16 mouse cellular contexts compared by ENCODE assay signal in genomic region chr5:20681660-20682059, GRCm38 (mm10).
DNase-seq lines count a peak whose midpoint lies in the region; ATAC-seq and TF ChIP-seq lines count a peak whose summit lies in the region.
"Had no signal": no experiment of that assay in that cellular context is flagged by ENCODE, and none has a peak within 500 bp of the region (broad histone marks: within the 10 kb centered on the region; RNA-seq: fewer than 3 reads in every experiment).

No protein-coding gene starts in this region.

- no peaks in the 10 kb centered on the region for H3K36me3 ChIP-seq in midbrain, embryonic 12.5 days
- H3K36me3 ChIP-seq in midbrain, embryonic 15.5 days (replicated peaks), result no peaks in the 10 kb centered on the region
- no peaks in the 10 kb centered on the region for H3K36me3 ChIP-seq in hindbrain, embryonic 14.5 days (replicated peaks; ENCODE audit: control insufficient read depth, insufficient read depth)
- H3K36me3 ChIP-seq in neural tube, embryonic 15.5 days, result no peaks in the 10 kb centered on the region
- H3K36me3 ChIP-seq in stomach, postnatal 0 days (ENCODE audit: control insufficient read depth, insufficient read depth, low read length), result no peaks in the 10 kb centered on the region
- H3K36me3 ChIP-seq: midbrain, embryonic 10.5 days had no signal

- DNase-seq in heart, adult 11 months, result peak; percentile 83
- no peak for DNase-seq in heart, postnatal 10 days
- no peak for DNase-seq in hindbrain, embryonic 14.5 days (ENCODE audit: low spot score)
- DNase-seq in stomach, postnatal 0 days (ENCODE audit: low spot score), result no peak
- DNase-seq: cerebellum, adult 9-11 months; kidney, adult 11 months; kidney, postnatal 25 days; liver; right cerebral cortex, postnatal 14 days; thymus, postnatal 36 days had no signal

- TF ChIP-seq CTCF in stomach, postnatal 0 days (IDR thresholded peaks at IDR 0.05; ENCODE audit: low read depth), result no peak

- H3K27me3 ChIP-seq in midbrain, embryonic 12.5 days, result no peaks in the 10 kb centered on the region
- H3K27me3 ChIP-seq in midbrain, embryonic 15.5 days (replicated peaks), result no peaks in the 10 kb centered on the region
- H3K27me3 ChIP-seq in hindbrain, embryonic 14.5 days (ENCODE audit: control insufficient read depth, insufficient read depth, low read length), result no peaks in the 10 kb centered on the region
- H3K27me3 ChIP-seq in neural tube, embryonic 15.5 days (replicated peaks), result no peaks in the 10 kb centered on the region
- no peaks in the 10 kb centered on the region for H3K27me3 ChIP-seq in stomach, postnatal 0 days (ENCODE audit: control insufficient read depth, insufficient read depth, low read length)

- no peak for TF ChIP-seq EP300 in stomach, postnatal 0 days (optimal IDR thresholded peaks at IDR 0.05)

- no peak for ATAC-seq in midbrain, embryonic 12.5 days (ENCODE audit: low FRiP score, low read depth)
- no peak for ATAC-seq in midbrain, embryonic 15.5 days (replicated peaks)
- peak; percentile 12; the same call in 1 of the 2 replicates for ATAC-seq in hindbrain, embryonic 14.5 days (ENCODE audit: low FRiP score)
- no peak for ATAC-seq in neural tube, embryonic 15.5 days (ENCODE audit: low FRiP score)
- ATAC-seq in stomach, postnatal 0 days (ENCODE audit: low FRiP score, low TSS enrichment), result no peak

- H3K4me3 ChIP-seq in midbrain, embryonic 12.5 days, result no peak overlapping the region
- no peak overlapping the region for H3K4me3 ChIP-seq in midbrain, embryonic 15.5 days
- H3K4me3 ChIP-seq in hindbrain, embryonic 14.5 days (replicated peaks; ENCODE audit: low read length), result no peak overlapping the region
- no peak overlapping the region for H3K4me3 ChIP-seq in neural tube, embryonic 15.5 days (replicated peaks)
- no peak overlapping the region for H3K4me3 ChIP-seq in stomach, postnatal 0 days (ENCODE audit: low read depth, low read length)
- H3K4me3 ChIP-seq: midbrain, embryonic 10.5 days; myocyte had no signal

- no peak overlapping the region for H3K4me2 ChIP-seq in midbrain, embryonic 12.5 days (replicated peaks)
- H3K4me2 ChIP-seq in midbrain, embryonic 15.5 days, result no peak overlapping the region
- no peak overlapping the region for H3K4me2 ChIP-seq in hindbrain, embryonic 14.5 days (replicated peaks)
- no peak overlapping the region for H3K4me2 ChIP-seq in neural tube, embryonic 15.5 days
- H3K4me2 ChIP-seq in stomach, postnatal 0 days (replicated peaks; ENCODE audit: low read depth), result no peak overlapping the region

- H3K27ac ChIP-seq in midbrain, embryonic 12.5 days (replicated peaks), result 0 out of 2 replicates have a peak overlapping the region, but pooled peaks have one; percentile 3
- no peak overlapping the region for H3K27ac ChIP-seq in midbrain, embryonic 15.5 days
- no peak overlapping the region for H3K27ac ChIP-seq in hindbrain, embryonic 14.5 days
- peak overlapping the region; percentile 56 for H3K27ac ChIP-seq in neural tube, embryonic 15.5 days (replicated peaks)
- H3K27ac ChIP-seq in stomach, postnatal 0 days (replicated peaks), result no peak overlapping the region
- H3K27ac ChIP-seq: midbrain, embryonic 10.5 days had no signal

- intact Hi-C loops in heart, postnatal 10 days (cut with DNase I), result no loop called here

- H3K4me1 ChIP-seq in midbrain, embryonic 12.5 days, result peaks cover 13% of the 10 kb centered on the region
- H3K4me1 ChIP-seq in midbrain, embryonic 15.5 days, result peaks cover 5% of the 10 kb centered on the region; the same call in 1 of the 2 replicates
- peaks cover 5% of the 10 kb centered on the region; the same call in 1 of the 2 replicates for H3K4me1 ChIP-seq in hindbrain, embryonic 14.5 days (replicated peaks; ENCODE audit: control insufficient read depth, insufficient read depth, low read length)
- peaks cover 10% of the 10 kb centered on the region for H3K4me1 ChIP-seq in neural tube, embryonic 15.5 days
- no peaks in the 10 kb centered on the region for H3K4me1 ChIP-seq in stomach, postnatal 0 days (replicated peaks; ENCODE audit: control insufficient read depth, insufficient read depth)

- whole genome bisulfite sequencing in midbrain, embryonic 12.5 days, result 81% methylated on average over 10 of the region's 10 CpGs
- WGBS in midbrain, embryonic 15.5 days, result 61% methylated on average over 10 of the region's 10 CpGs
- WGBS in hindbrain, embryonic 14.5 days, result 45% methylated on average over 10 of the region's 10 CpGs
- WGBS in neural tube, embryonic 15.5 days, result 46% methylated on average over 10 of the region's 10 CpGs
- WGBS in stomach, postnatal 0 days, result 57% methylated on average over 10 of the region's 10 CpGs

- H3K9ac ChIP-seq in midbrain, embryonic 12.5 days (replicated peaks), result no peak overlapping the region
- no peak overlapping the region for H3K9ac ChIP-seq in midbrain, embryonic 15.5 days
- H3K9ac ChIP-seq in hindbrain, embryonic 14.5 days, result no peak overlapping the region
- no peak overlapping the region for H3K9ac ChIP-seq in neural tube, embryonic 15.5 days (replicated peaks)
- H3K9ac ChIP-seq in stomach, postnatal 0 days (ENCODE audit: low read length), result no peak overlapping the region
- H3K9ac ChIP-seq: liver, postnatal 0 days had no signal

- no peaks in the 10 kb centered on the region for H3K9me3 ChIP-seq in midbrain, embryonic 12.5 days
- H3K9me3 ChIP-seq in midbrain, embryonic 15.5 days, result no peaks in the 10 kb centered on the region
- no peaks in the 10 kb centered on the region for H3K9me3 ChIP-seq in hindbrain, embryonic 14.5 days (ENCODE audit: control insufficient read depth, low read length)
- no peaks in the 10 kb centered on the region for H3K9me3 ChIP-seq in neural tube, embryonic 15.5 days (replicated peaks)
- no peaks in the 10 kb centered on the region for H3K9me3 ChIP-seq in stomach, postnatal 0 days (ENCODE audit: control insufficient read depth, low read length)
- H3K9me3 ChIP-seq: midbrain, embryonic 10.5 days had no signal

Comparison
In these comparisons a context has a peak if more than half of its experiments do, and no peak if none do; other contexts are left out.
1. H3K27ac ChIP-seq: peak in midbrain, embryonic 12.5 days (single experiment) and neural tube, embryonic 15.5 days (single experiment); none in midbrain, embryonic 15.5 days (single experiment), hindbrain, embryonic 14.5 days (single experiment) and stomach, postnatal 0 days (single experiment).